Mouse (Mus musculus) forebrain, embryonic 15.5 days (tissue): ENCODE data around the gene Lztr1. TPM values are rescaled to one million over a fixed set of nuclear protein-coding genes. Genes with fewer than 3 reads are reported as not detected.
A peak's percentile ranks its signal among the peaks of the same experiment; 100 is the strongest.
"Not testable (repeated sequence)": the region's sequence is repeated elsewhere in the genome, so short reads cannot be mapped to it uniquely, and the experiment has no call there.

Experiments used
- ATAC-seq: fragments of 200-750 bp; cut with Nextera tagmentation; replicated peaks from 2 replicates; pipeline ENCODE4 v1.8.0; 2017; ENCODE audit warnings: mild to moderate bottlenecking, moderate TSS enrichment, moderate library complexity
- H3K27ac ChIP-seq: fragments of 300-500 bp; sonication (generic); replicated peaks from 2 replicates; pipeline ENCODE4 v1.5.1; 2015; ENCODE audit warnings: mild to moderate bottlenecking, inconsistent platforms
- H3K27me3 ChIP-seq: fragments of 300-500 bp; sonication (generic); 2 replicates; pipeline ENCODE4 v1.6.1; 2015; ENCODE audit warnings: inconsistent platforms
- H3K36me3 ChIP-seq: fragments of 300-500 bp; sonication (generic); 2 replicates; pipeline ENCODE4 v1.6.1; 2015; ENCODE audit warnings: mild to moderate bottlenecking, inconsistent platforms
- H3K4me1 ChIP-seq: fragments of 300-500 bp; sonication (generic); 2 replicates; pipeline ENCODE4 v1.6.1; 2015; ENCODE audit warnings: inconsistent platforms
- H3K4me2 ChIP-seq: fragments of 300-500 bp; sonication (generic); replicated peaks from 2 replicates; pipeline ENCODE4 v1.6.1; 2015; ENCODE audit warnings: mild to moderate bottlenecking, inconsistent platforms
- H3K4me3 ChIP-seq: fragments of 300-500 bp; sonication (generic); 2 replicates; pipeline ENCODE4 v1.5.1; 2015; ENCODE audit warnings: mild to moderate bottlenecking, inconsistent platforms
- H3K9ac ChIP-seq: fragments of 300-500 bp; sonication (generic); replicated peaks from 2 replicates; pipeline ENCODE4 v1.6.1; 2015; ENCODE audit warnings: mild to moderate bottlenecking, inconsistent platforms
- H3K9me3 ChIP-seq: fragments of 300-500 bp; sonication (generic); 2 replicates; pipeline ENCODE4 v1.6.1; 2016; ENCODE audit warnings: inconsistent platforms
- WGBS: fragments of 180-500 bp; shearing (Covaris S2); methylation state at CpG from one replicate; pipeline ENCODE4 v1.1.7; 2015; ENCODE audit warnings: mixed read lengths; 5-methylcytosine and 5-hydroxymethylcytosine counted together
- polyA plus RNA-seq: library from polyadenylated mRNA; unstranded; fragments of >200 nt; fragmentation: Nextera tagmentation; extraction: Ambion mirVana; gene quantifications from 2 replicates; pipeline ENCODE4 v1.2.1, GENCODE M21; 2015

Gene Lztr1
- polyA plus RNA-seq, 1 experiment from 2014 or later: 120 TPM

- peaks cover 23% of the 10 kb centered on the region for H3K36me3 ChIP-seq
- H3K9ac ChIP-seq: peak overlapping the region; percentile 49; the same call in 1 of the 2 replicates
- peak overlapping the region; percentile 88 for H3K4me2 ChIP-seq
- 0 out of 2 replicates have a peak, but pooled peaks cover 5% of the 10 kb centered on the region for H3K27me3 ChIP-seq
- H3K4me1 ChIP-seq: peaks cover 15% of the 10 kb centered on the region
- no peaks in the 10 kb centered on the region for H3K9me3 ChIP-seq
- ATAC-seq: no peak; the same call in 1 of the 2 replicates
- no peak overlapping the region for H3K27ac ChIP-seq
- 47% methylated on average over 14 of the region's 14 CpGs for WGBS
- peak overlapping the region; percentile 43 for H3K4me3 ChIP-seq
These were observed 19.7 kb upstream of the Lztr1 start for GRCm38 (mm10) chr16:17488478-17489468.

- Histone ChIP-seq H3K27ac (no peak within 1 kb of the TSS), H3K9ac (peak within 1 kb of the TSS; percentile 49), H3K4me2 (peak within 1 kb of the TSS; percentile 88), H3K27me3 (0 out of 2 replicates have a peak, but pooled peaks cover 5% of the 10 kb centered on the region), H3K9me3 (no peaks in the 10 kb centered on the region), H3K4me1 (peaks cover 15% of the 10 kb centered on the region), H3K36me3 (peaks cover 15% of the 10 kb centered on the region), H3K4me3 (peak within 1 kb of the TSS; percentile 43)
- peak; percentile 72 for ATAC-seq
- WGBS: under 1% methylated on average over 47 of the region's 47 CpGs
These were observed 18.9 kb upstream of the Lztr1 start, which contains the start of gene Aifm3 for GRCm38 (mm10) chr16:17489469-17490111. TSS of gene Aifm3 (plus strand) at chr16:17489611.

GRCm38 (mm10) chr16:17491154-17491553, 17.3 kb upstream of the Lztr1 start:
- 0 out of 2 replicates have a peak, but pooled peaks cover 2% of the 10 kb centered on the region for H3K36me3 ChIP-seq
- 84% methylated on average over 5 of the region's 5 CpGs for WGBS
- no peak for ATAC-seq
- 0 out of 2 replicates have a peak, but pooled peaks cover 5% of the 10 kb centered on the region for H3K27me3 ChIP-seq
- no peak overlapping the region for H3K9ac ChIP-seq
- peaks cover 16% of the 10 kb centered on the region for H3K4me1 ChIP-seq
- no peak overlapping the region for H3K4me2 ChIP-seq
- H3K9me3 ChIP-seq: no peaks in the 10 kb centered on the region
- H3K27ac ChIP-seq: no peak overlapping the region
- H3K4me3 ChIP-seq: no peak overlapping the region

GRCm38 (mm10) chr16:17491896-17492561, 16.5 kb upstream of the Lztr1 start:
- ATAC-seq: no peak
- Histone ChIP-seq H3K9ac (no peak overlapping the region), H3K36me3 (no peaks in the 10 kb centered on the region), H3K27ac (no peak overlapping the region), H3K9me3 (no peaks in the 10 kb centered on the region), H3K4me2 (no peak overlapping the region), H3K4me3 (no peak overlapping the region), H3K27me3 (0 out of 2 replicates have a peak, but pooled peaks cover 5% of the 10 kb centered on the region), H3K4me1 (peaks cover 20% of the 10 kb centered on the region)
- 67% methylated on average over 5 of the region's 5 CpGs for WGBS

- no peak overlapping the region for H3K4me2 ChIP-seq
- no peaks in the 10 kb centered on the region for H3K36me3 ChIP-seq
- no peak overlapping the region for H3K9ac ChIP-seq
- peak; percentile 52 for ATAC-seq
- H3K4me1 ChIP-seq: peaks cover 19% of the 10 kb centered on the region
- WGBS: 33% methylated on average over 2 of the region's 2 CpGs
- no peaks in the 10 kb centered on the region for H3K9me3 ChIP-seq
- peak overlapping the region; percentile 79 for H3K27ac ChIP-seq
- H3K4me3 ChIP-seq: no peak overlapping the region
- no peaks in the 10 kb centered on the region for H3K27me3 ChIP-seq
These were observed 11.8 kb upstream of the Lztr1 start for GRCm38 (mm10) chr16:17496499-17497305.

- no peaks in the 10 kb centered on the region for H3K36me3 ChIP-seq
- H3K4me2 ChIP-seq: peak overlapping the region; percentile 9; the same call in 1 of the 2 replicates
- no peaks in the 10 kb centered on the region for H3K27me3 ChIP-seq
- H3K9ac ChIP-seq: no peak overlapping the region
- no peak overlapping the region for H3K4me3 ChIP-seq
- H3K9me3 ChIP-seq: no peaks in the 10 kb centered on the region
- peak overlapping the region; percentile 14; the same call in 1 of the 2 replicates for H3K27ac ChIP-seq
- H3K4me1 ChIP-seq: peaks cover 19% of the 10 kb centered on the region
- 13% methylated on average over 10 of the region's 10 CpGs for WGBS
- ATAC-seq: peak; percentile 80
These were observed 9.1 kb upstream of the Lztr1 start for GRCm38 (mm10) chr16:17499249-17499883.

- Histone ChIP-seq H3K27me3 (no peaks in the 10 kb centered on the region), H3K27ac (no peak overlapping the region), H3K4me1 (peaks cover 9% of the 10 kb centered on the region), H3K9ac (no peak overlapping the region), H3K36me3 (no peaks in the 10 kb centered on the region), H3K4me2 (no peak overlapping the region), H3K4me3 (no peak overlapping the region), H3K9me3 (no peaks in the 10 kb centered on the region)
- WGBS: 88% methylated on average over 4 of the region's 4 CpGs
- no peak for ATAC-seq
These were observed 5.8 kb upstream of the Lztr1 start for GRCm38 (mm10) chr16:17502681-17503080.

GRCm38 (mm10) chr16:17507018-17507552, 1.4 kb upstream of the Lztr1 start:
- H3K36me3 ChIP-seq: peaks cover 3% of the 10 kb centered on the region; the same call in 1 of the 2 replicates
- H3K27ac ChIP-seq: no peak overlapping the region
- no peak overlapping the region for H3K9ac ChIP-seq
- 83% methylated on average over 5 of the region's 5 CpGs for WGBS
- no peaks in the 10 kb centered on the region for H3K27me3 ChIP-seq
- peaks cover 18% of the 10 kb centered on the region for H3K4me1 ChIP-seq
- no peak for ATAC-seq
- H3K9me3 ChIP-seq: no peaks in the 10 kb centered on the region
- no peak overlapping the region for H3K4me3 ChIP-seq
- H3K4me2 ChIP-seq: no peak overlapping the region

- H3K27me3 ChIP-seq, ATAC-seq, H3K9me3 ChIP-seq: not testable (repeated sequence)
- H3K27ac ChIP-seq: peak overlapping the region; percentile 95
- H3K9ac ChIP-seq: peak overlapping the region; percentile 86
- peak overlapping the region; percentile 70 for H3K4me3 ChIP-seq
- H3K4me1 ChIP-seq: peaks cover 18% of the 10 kb centered on the region
- peaks cover 13% of the 10 kb centered on the region for H3K36me3 ChIP-seq
- 33% methylated on average over 3 of the region's 3 CpGs for WGBS
- H3K4me2 ChIP-seq: peak overlapping the region; percentile 72
These were observed 457 bp upstream of the Lztr1 start for GRCm38 (mm10) chr16:17508031-17508430.

- Histone ChIP-seq H3K36me3 (peaks cover 25% of the 10 kb centered on the region), H3K27me3 (no peaks in the 10 kb centered on the region), H3K9ac (peak overlapping the region; percentile 86), H3K4me1 (peaks cover 18% of the 10 kb centered on the region), H3K27ac (peak overlapping the region; percentile 95), H3K9me3 (no peaks in the 10 kb centered on the region), H3K4me3 (peak overlapping the region; percentile 70), H3K4me2 (peak overlapping the region; percentile 72)
- no peak for ATAC-seq
- 8% methylated on average over 9 of the region's 9 CpGs for WGBS
These were observed 731 bp downstream of the Lztr1 start for GRCm38 (mm10) chr16:17509240-17509597.
